Mouse (Mus musculus): ENCODE measurements at regions not wholly inside any gene's neighbourhood (a gene's known extent, or its start where the extent isn't known, plus 50 kb on each side); places are given as distances from the start of the nearest gene placed in this dataset.

- Histone ChIP-seq H3K4me3 (ENCODE audit: insufficient read depth, low read depth, low read length) (no peak overlapping the region), H3K27ac (ENCODE audit: insufficient read depth, low read depth, low read length) (no peak overlapping the region), H3K4me1 (ENCODE audit: control insufficient read depth, insufficient read depth, low read length) (no peaks in the 10 kb centered on the region)
- WGBS, result 57% methylated on average over 5 of the region's 5 CpGs
- TF ChIP-seq POLR2A (IDR thresholded peaks at IDR 0.05; ENCODE audit: insufficient read depth, low read depth, low read length) (no peak), CTCF (IDR thresholded peaks at IDR 0.05; ENCODE audit: insufficient read depth, low read depth, low read length) (no peak)
These were observed 216.2 kb downstream of the Lipi start for GRCm38 (mm10) chr16:75369700-75370099.

DNA sequence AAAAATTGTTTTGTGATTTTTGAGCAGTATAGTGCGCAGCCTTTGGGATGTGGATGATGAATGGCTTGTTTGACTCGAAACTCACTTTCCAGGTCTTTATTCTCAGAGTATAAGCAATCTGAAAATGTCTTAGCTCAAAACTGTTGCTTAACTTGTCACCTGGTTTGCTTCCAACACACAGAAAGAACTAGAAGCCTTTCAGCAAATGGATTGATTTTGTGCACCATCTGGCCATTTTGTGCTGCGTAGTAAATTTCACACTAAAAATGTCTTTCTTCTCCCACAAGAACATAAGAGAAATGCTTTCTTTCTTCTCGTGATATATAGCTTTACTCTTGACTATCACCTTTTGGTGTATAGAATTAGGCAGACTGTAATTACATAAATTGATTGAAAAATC is 219.1 kb downstream of the Lipi start:
- WGBS, result 93% methylated on average over 4 of the region's 4 CpGs
- TF ChIP-seq POLR2A (IDR thresholded peaks at IDR 0.05; ENCODE audit: insufficient read depth, low read depth, low read length), result no peak
- no peak for TF ChIP-seq CTCF (IDR thresholded peaks at IDR 0.05; ENCODE audit: insufficient read depth, low read depth, low read length)
- Histone ChIP-seq H3K4me3 (ENCODE audit: insufficient read depth, low read depth, low read length) (no peak overlapping the region), H3K4me1 (ENCODE audit: control insufficient read depth, insufficient read depth, low read length) (no peaks in the 10 kb centered on the region), H3K27ac (ENCODE audit: insufficient read depth, low read depth, low read length) (no peak overlapping the region)

DNA sequence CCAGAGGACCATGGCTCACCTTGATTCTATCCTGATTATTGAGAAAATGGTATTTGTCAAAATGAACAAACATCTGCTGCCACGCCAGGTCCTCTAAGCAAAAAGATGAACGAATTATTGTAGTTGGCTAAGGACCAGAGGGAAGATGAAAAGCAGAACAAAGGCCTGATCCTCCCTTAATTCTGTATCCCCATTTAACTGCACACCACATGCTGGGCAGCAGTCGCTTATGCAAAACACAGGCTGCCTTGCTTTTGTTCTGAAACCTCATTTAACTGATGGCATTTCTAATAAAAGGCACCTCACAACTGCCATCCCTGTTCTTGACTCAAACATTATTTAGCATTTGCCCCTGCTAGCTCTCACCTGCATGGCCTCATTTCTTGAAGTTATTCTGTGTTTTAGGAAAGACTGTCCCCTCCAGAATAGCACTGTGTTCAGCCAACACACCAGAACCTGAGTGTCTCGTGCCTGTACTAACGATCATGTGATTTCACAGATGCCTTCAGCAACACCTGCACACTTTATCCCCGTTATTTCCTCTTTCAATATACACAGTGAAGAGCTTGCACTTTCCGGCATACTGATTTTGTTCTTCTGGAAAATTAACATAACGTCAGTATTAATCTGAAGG is 220.4 kb downstream of the Lipi start:
- no peaks in the 10 kb centered on the region for H3K4me1 ChIP-seq (ENCODE audit: control insufficient read depth, insufficient read depth, low read length)
- H3K4me3 ChIP-seq (ENCODE audit: insufficient read depth, low read depth, low read length), result no peak overlapping the region
- WGBS, result 38% methylated on average over 8 of the region's 8 CpGs
- H3K27ac ChIP-seq (ENCODE audit: insufficient read depth, low read depth, low read length), result no peak overlapping the region
- TF ChIP-seq POLR2A (IDR thresholded peaks at IDR 0.05; ENCODE audit: insufficient read depth, low read depth, low read length) (no peak), CTCF (IDR thresholded peaks at IDR 0.05; ENCODE audit: insufficient read depth, low read depth, low read length) (no peak)

GRCm38 (mm10) chr16:75362095-75362494 is 223.8 kb downstream of the Lipi start:
- Histone ChIP-seq H3K4me1 (ENCODE audit: control insufficient read depth, insufficient read depth, low read length) (no peaks in the 10 kb centered on the region), H3K4me3 (ENCODE audit: insufficient read depth, low read depth, low read length) (no peak overlapping the region), H3K27ac (ENCODE audit: insufficient read depth, low read depth, low read length) (no peak overlapping the region)
- WGBS, result 74% methylated on average over 4 of the region's 4 CpGs
- TF ChIP-seq POLR2A (IDR thresholded peaks at IDR 0.05; ENCODE audit: insufficient read depth, low read depth, low read length) (no peak), CTCF (IDR thresholded peaks at IDR 0.05; ENCODE audit: insufficient read depth, low read depth, low read length) (no peak)

DNA sequence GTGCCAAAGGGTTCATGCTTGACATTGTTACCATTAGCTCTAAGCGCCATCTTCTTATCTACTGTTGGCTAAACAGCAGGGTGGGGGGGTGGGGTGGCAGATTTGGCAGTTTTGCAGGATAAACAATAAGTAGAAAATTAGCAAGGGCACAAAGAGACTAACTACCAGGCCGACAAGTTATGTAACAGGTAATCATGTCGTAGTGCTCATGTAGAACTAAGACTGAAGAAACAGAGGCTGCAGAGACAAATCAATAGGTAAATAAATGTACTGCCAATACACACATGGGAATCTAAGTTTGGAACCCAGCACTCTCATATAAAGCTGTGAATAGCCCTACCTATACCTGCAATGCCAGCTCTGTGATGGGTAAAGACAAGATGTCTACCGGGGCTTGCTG is 225.1 kb downstream of the Lipi start:
- WGBS, result 91% methylated on average over 4 of the region's 4 CpGs
- no peaks in the 10 kb centered on the region for H3K4me1 ChIP-seq (ENCODE audit: control insufficient read depth, insufficient read depth, low read length)

GRCm38 (mm10) chr16:75353394-75353793 is 232.5 kb downstream of the Lipi start:
- Histone ChIP-seq H3K4me1 (ENCODE audit: control insufficient read depth, insufficient read depth, low read length) (no peaks in the 10 kb centered on the region), H3K27ac (ENCODE audit: insufficient read depth, low read depth, low read length) (no peak overlapping the region), H3K4me3 (ENCODE audit: insufficient read depth, low read depth, low read length) (no peak overlapping the region)
- TF ChIP-seq POLR2A (IDR thresholded peaks at IDR 0.05; ENCODE audit: insufficient read depth, low read depth, low read length) (no peak), CTCF (IDR thresholded peaks at IDR 0.05; ENCODE audit: insufficient read depth, low read depth, low read length) (no peak)
- 95% methylated on average over 1 of the region's 1 CpGs for WGBS

More for the DNA sequence above, 225.1 kb downstream of the Lipi start:
- H3K4me3 ChIP-seq (ENCODE audit: insufficient read depth, low read depth, low read length), result no peak overlapping the region
- no peak for TF ChIP-seq POLR2A (IDR thresholded peaks at IDR 0.05; ENCODE audit: insufficient read depth, low read depth, low read length)
- TF ChIP-seq CTCF (IDR thresholded peaks at IDR 0.05; ENCODE audit: insufficient read depth, low read depth, low read length), result no peak
- no peak overlapping the region for H3K27ac ChIP-seq (ENCODE audit: insufficient read depth, low read depth, low read length)

GRCm38 (mm10) chr16:75344201-75344927 is 241.5 kb downstream of the Lipi start:
- H3K4me3 ChIP-seq (ENCODE audit: insufficient read depth, low read depth, low read length), result no peak overlapping the region
- TF ChIP-seq CTCF (IDR thresholded peaks at IDR 0.05; ENCODE audit: insufficient read depth, low read depth, low read length), result no peak
- no peak for TF ChIP-seq POLR2A (IDR thresholded peaks at IDR 0.05; ENCODE audit: insufficient read depth, low read depth, low read length)
- no peak overlapping the region for H3K27ac ChIP-seq (ENCODE audit: insufficient read depth, low read depth, low read length)
- 90% methylated on average over 8 of the region's 8 CpGs for WGBS
- no peaks in the 10 kb centered on the region for H3K4me1 ChIP-seq (ENCODE audit: control insufficient read depth, insufficient read depth, low read length)

DNA sequence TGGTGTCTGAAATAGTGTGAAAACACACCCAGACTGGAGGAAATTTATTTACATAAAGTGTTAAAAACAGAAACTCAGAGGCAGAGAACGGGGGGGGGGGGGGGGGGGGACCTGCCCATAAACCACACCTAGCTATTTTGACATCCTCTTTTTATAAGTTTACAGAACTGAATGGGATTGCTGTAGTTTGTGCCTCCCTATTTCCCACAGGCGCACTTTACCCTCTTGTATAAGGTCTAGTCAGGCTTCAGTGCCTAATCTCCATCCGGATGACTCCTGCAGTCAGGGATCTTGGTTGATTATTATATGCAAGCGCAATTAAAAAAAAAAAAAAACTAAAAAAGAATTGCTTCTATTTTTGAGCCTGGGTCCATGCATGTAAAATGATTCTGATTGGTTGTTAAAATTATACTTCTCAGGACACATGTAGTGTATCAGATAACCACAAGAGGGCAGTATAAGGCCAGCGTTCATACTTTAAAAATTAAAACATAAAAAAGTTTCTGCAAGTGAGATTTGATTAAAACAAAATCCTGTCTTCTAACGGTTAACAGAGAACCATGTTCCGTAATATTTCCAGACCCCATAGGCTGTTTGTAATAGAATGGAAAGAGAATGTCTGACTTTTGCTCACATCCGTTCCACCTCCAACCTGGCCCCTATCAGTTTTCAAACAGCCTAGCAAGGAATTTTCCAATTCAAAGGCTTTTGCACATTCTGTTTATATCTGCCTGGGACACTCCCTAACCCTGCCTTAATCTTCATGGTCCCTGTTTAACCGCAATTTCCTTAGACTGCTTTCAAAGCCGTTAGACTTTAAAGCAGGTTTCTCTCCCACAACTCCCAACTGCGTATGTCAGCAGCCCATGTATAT is 242.6 kb downstream of the Lipi start:
- no peaks in the 10 kb centered on the region for H3K4me1 ChIP-seq (ENCODE audit: control insufficient read depth, insufficient read depth, low read length)
- no peak overlapping the region for H3K4me3 ChIP-seq (ENCODE audit: insufficient read depth, low read depth, low read length)
- no peak for TF ChIP-seq CTCF (IDR thresholded peaks at IDR 0.05; ENCODE audit: insufficient read depth, low read depth, low read length)
- 47% methylated on average over 11 of the region's 11 CpGs for WGBS
- H3K27ac ChIP-seq (ENCODE audit: insufficient read depth, low read depth, low read length), result no peak overlapping the region

DNA sequence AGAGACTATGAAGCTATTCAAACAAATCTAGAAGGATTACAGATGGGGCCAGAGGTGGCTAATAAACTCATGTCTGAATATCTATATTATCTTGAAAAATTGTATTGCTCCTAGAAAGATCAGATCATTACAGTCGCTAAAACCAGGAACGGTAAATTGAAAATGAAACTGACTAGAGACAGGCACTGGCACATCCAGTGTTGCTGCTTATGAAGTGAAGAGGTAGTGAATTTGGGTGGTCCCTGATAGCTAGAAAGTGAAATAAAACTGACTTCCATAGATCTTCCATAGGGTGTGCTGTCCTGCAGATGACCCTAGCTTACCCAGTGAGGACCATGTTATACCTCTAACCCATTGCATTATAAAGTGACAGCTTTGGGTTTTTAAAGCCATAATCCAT is 251.6 kb downstream of the Lipi start:
- Histone ChIP-seq H3K4me3 (ENCODE audit: insufficient read depth, low read depth, low read length) (no peak overlapping the region), H3K4me1 (ENCODE audit: control insufficient read depth, insufficient read depth, low read length) (no peaks in the 10 kb centered on the region), H3K27ac (ENCODE audit: insufficient read depth, low read depth, low read length) (no peak overlapping the region)
- TF ChIP-seq POLR2A (IDR thresholded peaks at IDR 0.05; ENCODE audit: insufficient read depth, low read depth, low read length), result no peak
- TF ChIP-seq CTCF (IDR thresholded peaks at IDR 0.05; ENCODE audit: insufficient read depth, low read depth, low read length), result no peak
- 98% methylated on average over 2 of the region's 2 CpGs for WGBS
